Mouse (Mus musculus) liver, embryonic 14.5 days (tissue): Measurements from ENCODE around the gene Hist1h2bl. TPM values are rescaled to one million over a fixed set of nuclear protein-coding genes. Genes with fewer than 3 reads are reported as not detected.
"Not testable (repeated sequence)": the region's sequence is repeated elsewhere in the genome, so short reads cannot be mapped to it uniquely, and the experiment has no call there.

Source experiments
- ATAC-seq: fragments of 200-750 bp; cut with Nextera tagmentation; 2 replicates; pipeline ENCODE4 v1.8.0; 2017; ENCODE audit warnings: moderate number of reproducible peaks, mild to moderate bottlenecking, moderate library complexity; ENCODE audit not compliant: insufficient read depth
- DNase-seq, 3 experiments: peaks; one replicate each; pipeline ENCODE4 v3.0.0-alpha.2; 2012 to 2013; ENCODE audit warnings: low read depth in 3 of 3, low spot score in 3 of 3
- H3K27ac ChIP-seq: fragments of 300-500 bp; sonication (generic); 2 replicates; pipeline ENCODE4 v1.5.1; 2014; ENCODE audit warnings: moderate library complexity, mild to moderate bottlenecking, control low read depth, inconsistent platforms
- H3K27me3 ChIP-seq: fragments of 300-500 bp; sonication (generic); 2 replicates; pipeline ENCODE4 v1.6.1; 2014; ENCODE audit warnings: mild to moderate bottlenecking, low read length, moderate library complexity; ENCODE audit not compliant: control insufficient read depth, insufficient read depth
- H3K36me3 ChIP-seq: fragments of 300-500 bp; sonication (generic); replicated peaks from 2 replicates; pipeline ENCODE4 v1.6.1; 2014; ENCODE audit warnings: low read depth; ENCODE audit not compliant: control insufficient read depth, insufficient read depth
- H3K4me1 ChIP-seq, 2 experiments: fragments of 200-500 bp in 1 of 2; fragments of 300-500 bp in 1 of 2; sonication (generic) in 1 of 2; replicated peaks; 2 replicates each; pipeline ENCODE4 v1.6.1; 2012 to 2014; ENCODE audit warnings: antibody characterized with exemption in 1 of 2, inconsistent platforms in 1 of 2, low read length in 1 of 2; ENCODE audit not compliant: control insufficient read depth in 2 of 2, insufficient read depth in 2 of 2
- H3K4me2 ChIP-seq: fragments of 300-500 bp; sonication (generic); 2 replicates; pipeline ENCODE4 v1.6.1; 2014; ENCODE audit warnings: low read depth, mild to moderate bottlenecking, control low read depth, moderate library complexity
- H3K4me3 ChIP-seq, 2 experiments: fragments of 200-500 bp in 1 of 2; fragments of 300-500 bp in 1 of 2; sonication (generic) in 1 of 2; 2 replicates each; pipeline ENCODE4 v1.5.1; 2012 to 2014; ENCODE audit warnings: low read depth in 2 of 2, low read length in 2 of 2, mild to moderate bottlenecking in 2 of 2, control low read depth in 1 of 2, inconsistent platforms in 1 of 2, moderate library complexity in 1 of 2; ENCODE audit not compliant: insufficient read depth in 1 of 2
- H3K9ac ChIP-seq: fragments of 300-500 bp; sonication (generic); replicated peaks from 2 replicates; pipeline ENCODE4 v1.6.1; 2014; ENCODE audit warnings: mild to moderate bottlenecking, control low read depth, moderate library complexity
- H3K9me3 ChIP-seq: fragments of 300-500 bp; sonication (generic); 2 replicates; pipeline ENCODE4 v1.6.1; 2016; ENCODE audit warnings: low read length, mixed read lengths; ENCODE audit not compliant: control insufficient read depth
- CTCF ChIP-seq: IDR thresholded peaks from 2 replicates; pipeline ENCODE4 v1.5.1; 2016; ENCODE audit warnings: antibody characterized with exemption, low read depth, control low read depth
- EP300 ChIP-seq: IDR thresholded peaks from 2 replicates; pipeline ENCODE4 v1.6.1; 2016; ENCODE audit warnings: antibody characterized with exemption, low read depth
- WGBS: fragments of 180-500 bp; shearing (Covaris S2); extraction: QIAGEN DNeasy Blood & Tissue Kit; methylation state at CpG from one replicate; pipeline ENCODE4 v1.1.7; 2014; ENCODE audit not compliant: insufficient replicate concordance; 5-methylcytosine and 5-hydroxymethylcytosine counted together
- polyA plus RNA-seq, 2 experiments: library from polyadenylated mRNA; depleted of rRNA in 1 of 2; stranded (reverse) in 1 of 2; unstranded in 1 of 2; fragments of >200 nt; fragmentation: Nextera tagmentation in 1 of 2; extraction: Ambion mirVana in 1 of 2; gene quantifications; 2 replicates each; pipeline versions ENCODE4 v1.2.1 to v1.2.3; 2012 to 2014

Hist1h2bl gene
- polyA plus RNA-seq, 2 experiments: 4.8 to 16.0 TPM

GRCm38 (mm10) chr13:21722373-21722925 lies 6.5 kb upstream of the Hist1h2bl start:
- H3K9me3 ChIP-seq: no peaks in the 10 kb centered on the region
- H3K4me2 ChIP-seq: peak overlapping the region; percentile 80
- DNase-seq (no peak), ATAC-seq (peak; percentile 25)
- peak overlapping the region; percentile 88 for H3K9ac ChIP-seq
- peaks cover 11 to 14% of the 10 kb centered on the region in 2 experiments for H3K4me1 ChIP-seq
- no peaks in the 10 kb centered on the region for H3K36me3 ChIP-seq
- WGBS: 3% methylated on average over 11 of the region's 11 CpGs
- peak overlapping the region; percentile 51 to 57 for H3K4me3 ChIP-seq
- TF ChIP-seq EP300 (no peak; the same call in 1 of the 2 replicates), CTCF (no peak)
- no peaks in the 10 kb centered on the region for H3K27me3 ChIP-seq
- H3K27ac ChIP-seq: peak overlapping the region; percentile 98

DNA sequence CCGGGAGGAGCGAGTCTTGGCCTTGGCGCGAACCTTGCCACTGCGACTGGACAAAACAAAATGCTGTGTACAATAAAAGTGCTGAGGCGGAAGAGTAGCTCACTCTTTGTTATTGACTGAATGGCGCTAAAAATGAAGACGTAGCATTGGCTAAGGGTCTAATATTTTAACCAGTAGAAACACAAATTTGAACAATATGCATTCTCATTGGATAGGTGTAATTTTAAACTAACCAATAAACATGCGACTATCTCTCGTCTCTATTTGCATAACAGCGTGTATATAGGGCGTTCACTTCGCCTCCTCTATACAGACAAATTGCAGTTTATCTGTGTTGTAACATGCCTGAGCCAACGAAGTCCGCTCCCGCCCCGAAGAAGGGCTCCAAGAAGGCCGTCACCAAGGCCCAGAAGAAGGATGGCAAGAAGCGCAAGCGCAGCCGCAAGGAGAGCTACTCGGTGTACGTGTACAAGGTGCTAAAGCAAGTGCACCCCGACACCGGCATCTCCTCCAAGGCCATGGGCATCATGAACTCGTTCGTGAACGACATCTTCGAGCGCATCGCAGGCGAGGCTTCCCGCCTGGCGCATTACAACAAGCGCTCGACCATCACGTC lies 5.9 kb upstream of the Hist1h2bl start, which contains the start of gene Hist1h2bm:
Hist1h2bm (plus strand) TSS at position 288 of the 616 bp plus-strand sequence.
- not testable (repeated sequence) for H3K27me3 ChIP-seq, H3K9me3 ChIP-seq, H3K36me3 ChIP-seq
- peak; percentile 71 for TF ChIP-seq EP300
- Histone ChIP-seq H3K4me1 (peaks cover 11 to 17% of the 10 kb centered on the region in 2 experiments), H3K4me3 (peak within 1 kb of the TSS; percentile 55 to 57), H3K27ac (peak within 1 kb of the TSS; percentile 98), H3K9ac (peak within 1 kb of the TSS; percentile 95), H3K4me2 (peak within 1 kb of the TSS; percentile 80)
- under 1% methylated on average over 31 of the region's 37 CpGs for WGBS
- ATAC-seq (peak; percentile 88), DNase-seq (peak; percentile 86 to 94 (median 91))

DNA sequence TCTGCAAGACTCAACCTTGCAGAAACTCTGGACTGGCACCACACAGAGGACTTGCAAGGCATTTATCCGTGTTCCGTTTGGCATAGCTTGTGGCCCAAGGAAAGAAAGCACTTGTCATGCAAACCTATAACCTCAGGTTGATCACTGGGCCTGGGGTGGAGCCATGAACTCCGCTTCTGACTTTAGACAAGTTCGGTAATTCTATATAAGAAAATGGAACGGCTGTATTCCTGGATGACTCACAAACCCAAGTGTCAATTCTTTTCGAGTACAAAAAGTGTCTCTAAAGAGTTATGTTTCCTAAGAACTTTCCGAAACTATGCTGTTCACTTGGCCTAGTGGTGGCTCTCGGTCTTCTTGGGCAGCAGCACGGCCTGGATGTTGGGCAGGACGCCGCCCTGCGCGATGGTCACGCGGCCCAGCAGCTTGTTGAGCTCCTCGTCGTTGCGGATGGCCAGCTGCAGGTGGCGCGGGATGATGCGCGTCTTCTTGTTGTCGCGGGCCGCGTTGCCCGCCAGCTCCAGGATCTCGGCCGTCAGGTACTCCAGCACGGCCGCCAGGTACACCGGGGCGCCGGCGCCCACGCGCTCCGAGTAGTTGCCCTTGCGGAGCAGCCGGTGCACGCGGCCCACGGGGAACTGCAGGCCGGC lies 5.3 kb upstream of the Hist1h2bl start:
- not testable (repeated sequence) for H3K9me3 ChIP-seq, DNase-seq, H3K27me3 ChIP-seq, H3K36me3 ChIP-seq
- Histone ChIP-seq H3K4me3 (peak overlapping the region; percentile 52 to 55), H3K27ac (peak overlapping the region; percentile 98), H3K4me1 (peaks cover 11 to 18% of the 10 kb centered on the region in 2 experiments), H3K9ac (peak overlapping the region; percentile 95), H3K4me2 (peak overlapping the region; percentile 80)
- peak; percentile 9; the same call in 1 of the 2 replicates for ATAC-seq
- WGBS: under 1% methylated on average over 20 of the region's 44 CpGs

GRCm38 (mm10) chr13:21718381-21719080 lies 2.6 kb upstream of the Hist1h2bl start:
- H3K4me1 ChIP-seq: peaks cover 17 to 29% of the 10 kb centered on the region in 2 experiments
- H3K4me2 ChIP-seq: peak overlapping the region; percentile 80
- TF ChIP-seq CTCF: no peak
- peak; percentile 4; the same call in 1 of the 2 replicates for TF ChIP-seq EP300
- ATAC-seq (no peak), DNase-seq (peak in 1 of 3 experiments; percentile 62)
- no peaks in the 10 kb centered on the region for H3K9me3 ChIP-seq
- H3K36me3 ChIP-seq: no peaks in the 10 kb centered on the region
- 44% methylated on average over 4 of the region's 4 CpGs for WGBS
- no peaks in the 10 kb centered on the region for H3K27me3 ChIP-seq
- H3K27ac ChIP-seq: peak overlapping the region; percentile 97
- peak overlapping the region; percentile 52 to 54 for H3K4me3 ChIP-seq
- peak overlapping the region; percentile 98 for H3K9ac ChIP-seq
